Mouse (Mus musculus): ENCODE measurements at regions not wholly inside any gene's neighbourhood (a gene's known extent, or its start where the extent isn't known, plus 50 kb on each side); places are given as distances from the start of the nearest gene placed in this dataset.

DNA sequence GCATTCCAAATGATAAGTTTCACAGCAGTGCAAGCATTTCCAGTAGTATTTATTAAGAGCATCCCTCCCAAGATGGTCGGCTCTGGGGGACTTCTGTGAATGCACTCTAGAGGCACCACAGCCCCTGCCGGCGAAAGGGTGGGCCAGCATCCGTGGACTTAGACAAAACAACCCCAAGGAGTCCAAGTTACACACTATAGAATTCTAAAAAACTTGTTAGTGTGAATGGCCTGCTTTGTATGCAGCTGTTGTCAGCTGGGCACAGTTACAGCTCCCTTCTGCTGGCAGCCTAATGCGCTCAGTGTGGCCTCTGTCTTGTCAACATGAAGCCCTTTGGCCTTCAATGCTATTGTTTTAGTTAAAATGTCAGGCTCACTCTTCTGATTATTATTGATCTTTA is 181.5 kb downstream of the Tle3 start:
- Histone ChIP-seq H3K9ac (replicated peaks; ENCODE audit: low read depth, low read length) (no peak overlapping the region), H3K27ac (ENCODE audit: low read depth) (no peak overlapping the region), H3K4me2 (ENCODE audit: low read depth, low read length) (no peak overlapping the region), H3K27me3 (ENCODE audit: control insufficient read depth, insufficient read depth, low read length) (peaks cover 14% of the 10 kb centered on the region; the same call in 1 of the 2 replicates), H3K4me1 (ENCODE audit: control insufficient read depth, insufficient read depth) (no peaks in the 10 kb centered on the region), H3K36me3 (replicated peaks; ENCODE audit: control insufficient read depth, insufficient read depth, low read length) (no peaks in the 10 kb centered on the region), H3K9me3 (replicated peaks; ENCODE audit: control insufficient read depth, low read length) (no peaks in the 10 kb centered on the region), H3K4me3 (ENCODE audit: low read depth, low read length) (no peak overlapping the region)
- TF ChIP-seq CTCF (IDR thresholded peaks at IDR 0.05; ENCODE audit: low read depth) (no peak), EP300 (IDR thresholded peaks at IDR 0.05; ENCODE audit: low read depth) (no peak)
- 77% methylated on average over 5 of the region's 5 CpGs for WGBS
- ATAC-seq (ENCODE audit: insufficient read depth, low read depth) (no peak), DNase-seq (ENCODE audit: low spot score) (no peak)

DNA sequence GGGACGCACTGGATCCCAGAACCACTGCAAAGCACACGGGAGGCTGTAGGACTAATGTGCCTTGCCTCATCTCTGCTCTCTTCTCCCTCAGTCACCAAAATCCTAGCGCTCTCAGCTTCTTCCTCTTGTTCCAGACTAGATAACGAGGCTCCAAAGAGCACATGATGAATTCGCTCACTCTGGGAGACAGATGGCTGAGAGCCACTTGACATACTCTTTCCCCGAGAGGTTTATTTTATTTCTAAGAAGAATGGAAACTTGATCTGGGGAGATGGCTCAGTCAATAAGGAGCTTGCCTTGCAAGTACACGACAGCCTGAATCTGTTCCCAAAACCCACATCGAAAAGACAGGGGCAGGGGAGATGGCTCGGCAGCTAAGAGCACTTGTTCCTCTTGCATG is 179.2 kb downstream of the Tle3 start:
- Histone ChIP-seq H3K9me3 (replicated peaks; ENCODE audit: control insufficient read depth, low read length) (0 out of 2 replicates have a peak, but pooled peaks cover 4% of the 10 kb centered on the region), H3K9ac (replicated peaks; ENCODE audit: low read depth, low read length) (no peak overlapping the region), H3K27ac (ENCODE audit: low read depth) (no peak overlapping the region), H3K4me2 (ENCODE audit: low read depth, low read length) (no peak overlapping the region), H3K36me3 (replicated peaks; ENCODE audit: control insufficient read depth, insufficient read depth, low read length) (no peaks in the 10 kb centered on the region), H3K27me3 (ENCODE audit: control insufficient read depth, insufficient read depth, low read length) (peaks cover 9% of the 10 kb centered on the region; the same call in 1 of the 2 replicates), H3K4me1 (ENCODE audit: control insufficient read depth, insufficient read depth) (no peaks in the 10 kb centered on the region), H3K4me3 (ENCODE audit: low read depth, low read length) (no peak overlapping the region)
- TF ChIP-seq CTCF (IDR thresholded peaks at IDR 0.05; ENCODE audit: low read depth) (no peak), EP300 (IDR thresholded peaks at IDR 0.05; ENCODE audit: low read depth) (no peak)
- ATAC-seq (ENCODE audit: insufficient read depth, low read depth) (no peak), DNase-seq (ENCODE audit: low spot score) (no peak)
- 43% methylated on average over 9 of the region's 9 CpGs for WGBS

DNA sequence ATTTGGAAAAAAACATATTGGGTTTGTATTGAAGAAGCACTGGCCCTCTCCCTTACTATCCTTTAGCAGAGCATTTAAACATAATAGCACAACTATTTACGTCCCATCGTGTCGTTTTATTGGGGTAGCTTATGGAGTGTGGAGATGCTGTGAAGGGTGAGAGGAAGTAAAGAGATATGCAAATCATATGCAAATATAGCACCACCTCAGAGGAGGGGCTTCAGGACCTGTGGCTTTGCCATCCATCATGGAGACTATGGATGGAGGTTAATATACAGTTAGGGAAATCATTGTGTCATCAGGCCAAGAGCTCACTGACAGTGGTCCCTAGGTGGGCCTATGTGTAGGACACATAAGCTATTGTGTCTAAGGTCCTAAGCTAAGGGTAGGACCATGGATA is 178.2 kb downstream of the Tle3 start:
- H3K4me3 ChIP-seq (ENCODE audit: low read depth, low read length): no peak overlapping the region
- peaks cover 9% of the 10 kb centered on the region; the same call in 1 of the 2 replicates for H3K27me3 ChIP-seq (ENCODE audit: control insufficient read depth, insufficient read depth, low read length)
- no peak overlapping the region for H3K4me2 ChIP-seq (ENCODE audit: low read depth, low read length)
- DNase-seq (ENCODE audit: low spot score) (no peak), ATAC-seq (ENCODE audit: insufficient read depth, low read depth) (no peak)
- H3K27ac ChIP-seq (ENCODE audit: low read depth): no peak overlapping the region
- H3K4me1 ChIP-seq (ENCODE audit: control insufficient read depth, insufficient read depth): no peaks in the 10 kb centered on the region
- H3K9me3 ChIP-seq (replicated peaks; ENCODE audit: control insufficient read depth, low read length): 0 out of 2 replicates have a peak, but pooled peaks cover 4% of the 10 kb centered on the region
- H3K36me3 ChIP-seq (replicated peaks; ENCODE audit: control insufficient read depth, insufficient read depth, low read length): no peaks in the 10 kb centered on the region
- 86% methylated on average over 3 of the region's 3 CpGs for WGBS
- no peak for TF ChIP-seq CTCF (IDR thresholded peaks at IDR 0.05; ENCODE audit: low read depth)
- H3K9ac ChIP-seq (replicated peaks; ENCODE audit: low read depth, low read length): no peak overlapping the region

DNA sequence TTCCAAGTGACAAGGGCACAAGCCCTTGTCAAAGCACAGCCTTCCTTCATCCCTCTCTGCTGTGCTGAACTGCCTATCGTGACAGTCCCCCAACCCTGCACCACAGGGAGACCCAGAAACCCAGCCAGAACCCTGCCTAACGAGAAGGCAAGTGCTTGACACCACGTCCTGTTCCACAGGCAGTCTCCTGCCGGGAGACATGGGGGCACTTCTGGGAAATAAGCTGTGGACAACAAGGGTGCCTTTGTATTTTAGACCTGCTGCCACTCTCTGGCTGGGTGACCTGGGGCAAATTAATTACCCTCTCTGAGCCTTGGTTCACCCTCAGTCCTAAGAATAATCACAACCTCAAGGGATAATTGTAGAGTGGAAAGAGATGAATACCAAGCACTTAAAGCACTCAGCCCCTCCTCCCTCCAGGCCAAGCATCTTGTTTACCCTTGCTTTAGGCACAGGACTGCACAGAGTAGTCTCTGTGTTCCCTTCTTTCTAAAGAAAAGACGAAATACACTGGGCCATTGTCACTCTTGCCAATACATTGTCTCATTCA is 177.6 kb downstream of the Tle3 start:
- no peaks in the 10 kb centered on the region for H3K4me1 ChIP-seq (ENCODE audit: control insufficient read depth, insufficient read depth)
- no peak overlapping the region for H3K9ac ChIP-seq (replicated peaks; ENCODE audit: low read depth, low read length)
- ATAC-seq (ENCODE audit: insufficient read depth, low read depth) (no peak), DNase-seq (ENCODE audit: low spot score) (no peak)
- H3K9me3 ChIP-seq (replicated peaks; ENCODE audit: control insufficient read depth, low read length): 0 out of 2 replicates have a peak, but pooled peaks cover 4% of the 10 kb centered on the region
- H3K27ac ChIP-seq (ENCODE audit: low read depth): no peak overlapping the region
- H3K36me3 ChIP-seq (replicated peaks; ENCODE audit: control insufficient read depth, insufficient read depth, low read length): no peaks in the 10 kb centered on the region
- no peak overlapping the region for H3K4me3 ChIP-seq (ENCODE audit: low read depth, low read length)
- TF ChIP-seq EP300 (IDR thresholded peaks at IDR 0.05; ENCODE audit: low read depth) (no peak), CTCF (IDR thresholded peaks at IDR 0.05; ENCODE audit: low read depth) (no peak)
- no peak overlapping the region for H3K4me2 ChIP-seq (ENCODE audit: low read depth, low read length)
- peaks cover 9% of the 10 kb centered on the region; the same call in 1 of the 2 replicates for H3K27me3 ChIP-seq (ENCODE audit: control insufficient read depth, insufficient read depth, low read length)
- 51% methylated on average over 5 of the region's 5 CpGs for WGBS

DNA sequence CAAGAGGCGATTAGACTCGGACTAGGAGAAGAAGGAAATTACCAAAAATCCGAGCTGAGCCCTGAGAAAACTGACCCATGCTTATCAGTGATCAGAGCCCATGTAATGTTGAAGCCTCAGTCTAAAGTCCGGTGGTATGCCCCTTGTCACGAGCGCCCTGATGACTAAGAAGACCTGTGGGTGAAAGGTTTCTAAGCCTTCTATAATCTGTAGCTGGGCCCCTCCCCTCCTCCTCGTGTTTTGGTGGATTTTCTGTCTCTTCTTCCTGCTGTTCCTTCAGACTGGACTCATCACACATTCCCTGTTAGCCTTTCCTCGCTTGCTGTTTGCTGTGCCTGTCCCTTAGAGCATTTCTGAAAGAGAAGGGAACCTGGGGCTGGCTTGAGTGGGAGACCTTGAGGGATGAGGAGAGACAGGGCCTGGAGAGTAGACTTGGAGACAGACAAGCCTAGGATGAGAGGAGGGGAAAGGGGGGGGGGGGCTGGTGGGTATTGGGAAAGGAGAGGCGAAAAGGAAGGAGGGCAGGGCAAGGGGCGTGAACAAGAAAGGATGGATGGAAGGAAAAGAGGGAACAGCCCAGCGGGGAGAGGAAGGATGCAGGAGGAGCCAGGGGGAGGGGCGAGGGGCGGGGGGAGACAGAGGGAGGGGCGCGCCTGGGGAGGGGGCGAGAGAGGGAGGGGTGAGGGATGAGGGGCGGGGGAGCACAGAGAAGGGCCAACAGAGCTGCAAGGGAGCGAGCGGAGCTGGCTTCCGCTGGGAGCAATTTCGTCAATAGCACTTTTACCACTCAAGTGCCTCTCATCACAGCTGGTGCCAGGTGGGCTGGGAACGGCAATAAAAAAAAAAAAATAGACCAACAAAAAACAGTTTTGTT is 165.4 kb downstream of the Tle3 start:
- 18% methylated on average over 17 of the region's 22 CpGs for WGBS
- H3K4me1 ChIP-seq (ENCODE audit: control insufficient read depth, insufficient read depth): no peaks in the 10 kb centered on the region
- H3K9me3 ChIP-seq (replicated peaks; ENCODE audit: control insufficient read depth, low read length): peaks cover 3% of the 10 kb centered on the region; the same call in 1 of the 2 replicates
- H3K27ac ChIP-seq (ENCODE audit: low read depth): no peak overlapping the region
- H3K4me3 ChIP-seq (ENCODE audit: low read depth, low read length): no peak overlapping the region
- no peak for ATAC-seq (ENCODE audit: insufficient read depth, low read depth)
- H3K27me3 ChIP-seq (ENCODE audit: control insufficient read depth, insufficient read depth, low read length): peaks cover 33% of the 10 kb centered on the region
- H3K4me2 ChIP-seq (ENCODE audit: low read depth, low read length): no peak overlapping the region
- no peak for DNase-seq (ENCODE audit: low spot score)
- no peak overlapping the region for H3K9ac ChIP-seq (replicated peaks; ENCODE audit: low read depth, low read length)
- TF ChIP-seq EP300 (IDR thresholded peaks at IDR 0.05; ENCODE audit: low read depth) (no peak), CTCF (IDR thresholded peaks at IDR 0.05; ENCODE audit: low read depth) (no peak)
- no peaks in the 10 kb centered on the region for H3K36me3 ChIP-seq (replicated peaks; ENCODE audit: control insufficient read depth, insufficient read depth, low read length)
